Mouse (Mus musculus): ENCODE results near the gene Rrp1.
"Not testable (repeated sequence)": the region's sequence is repeated elsewhere in the genome, so short reads cannot be mapped to it uniquely, and the experiment has no call there.

Gene Rrp1

GRCm38 (mm10) chr10:78422614-78423013, 9.8 kb upstream of the Rrp1 start:
- no peak for DNase-seq

GRCm38 (mm10) chr10:78420929-78421328, 8.1 kb upstream of the Rrp1 start:
- no peak for DNase-seq

- DNase-seq = no peak
These were observed 5.9 kb upstream of the Rrp1 start for GRCm38 (mm10) chr10:78418791-78419190.

GRCm38 (mm10) chr10:78417888-78418287, 5.0 kb upstream of the Rrp1 start:
- DNase-seq = no peak

- DNase-seq = not testable (repeated sequence)
These were observed 2.1 kb upstream of the Rrp1 start for GRCm38 (mm10) chr10:78414936-78415335.

GRCm38 (mm10) chr10:78413152-78413520, 293 bp upstream of the Rrp1 start:
- DNase-seq = no peak

- DNase-seq = peak; percentile 62
These were observed 992 bp downstream of the Rrp1 start for GRCm38 (mm10) chr10:78411851-78412250.

GRCm38 (mm10) chr10:78409035-78409788, 3.6 kb downstream of the Rrp1 start:
- no peak for DNase-seq

GRCm38 (mm10) chr10:78407132-78407531, 5.7 kb downstream of the Rrp1 start:
- no peak for DNase-seq

- no peak for DNase-seq
These were observed 6.7 kb downstream of the Rrp1 start for GRCm38 (mm10) chr10:78406152-78406551.

- DNase-seq = no peak
These were observed 10.4 kb downstream of the Rrp1 start for GRCm38 (mm10) chr10:78402301-78402922.

- DNase-seq = no peak
These were observed 11.7 kb downstream of the Rrp1 start for GRCm38 (mm10) chr10:78401127-78401526.

- DNase-seq = no peak
These were observed 13.7 kb downstream of the Rrp1 start for GRCm38 (mm10) chr10:78399090-78399657.

GRCm38 (mm10) chr10:78396625-78396885, 16.3 kb downstream of the Rrp1 start:
- no peak for DNase-seq

GRCm38 (mm10) chr10:78395819-78396624, 16.8 kb downstream of the Rrp1 start:
- DNase-seq = peak; percentile 90

GRCm38 (mm10) chr10:78395377-78395776, 17.5 kb downstream of the Rrp1 start:
- DNase-seq = no peak

- peak; percentile 83 for DNase-seq
These were observed 20.8 kb downstream of the Rrp1 start for GRCm38 (mm10) chr10:78392072-78392471.

- no peak for DNase-seq
These were observed 21.8 kb downstream of the Rrp1 start for GRCm38 (mm10) chr10:78390982-78391470.

GRCm38 (mm10) chr10:78388216-78388980, 24.4 kb downstream of the Rrp1 start:
- DNase-seq = peak; percentile 44

- no peak for DNase-seq
These were observed 27.3 kb downstream of the Rrp1 start for GRCm38 (mm10) chr10:78385520-78385919.

GRCm38 (mm10) chr10:78383567-78383966, 29.3 kb downstream of the Rrp1 start:
- DNase-seq = no peak

GRCm38 (mm10) chr10:78378516-78378915, 34.3 kb downstream of the Rrp1 start:
- no peak for DNase-seq

All from cerebellum, adult 9-11 months (tissue).